Mouse (Mus musculus): ENCODE data around the gene Grap.

Gene Grap

GRCm38 (mm10) chr11:61658360-61658922 is 5.4 kb downstream of the Grap start:
- no peak for DNase-seq (ENCODE audit: low spot score)

- no peak for DNase-seq (ENCODE audit: low spot score)
Observed at GRCm38 (mm10) chr11:61659011-61659858, 6.2 kb downstream of the Grap start.

- DNase-seq (ENCODE audit: low spot score), result no peak
Observed at GRCm38 (mm10) chr11:61660001-61660400, 6.9 kb downstream of the Grap start.

- DNase-seq (ENCODE audit: low spot score), result no peak
Observed at GRCm38 (mm10) chr11:61660806-61661392, 7.8 kb downstream of the Grap start.

- DNase-seq (ENCODE audit: low spot score), result no peak
Observed at GRCm38 (mm10) chr11:61662189-61662588, 9.1 kb downstream of the Grap start.

GRCm38 (mm10) chr11:61665401-61665800 is 12.3 kb downstream of the Grap start:
- no peak for DNase-seq (ENCODE audit: low spot score)

- peak; percentile 56 for DNase-seq (ENCODE audit: low spot score)
Observed at GRCm38 (mm10) chr11:61665991-61666799, 13.1 kb downstream of the Grap start.

GRCm38 (mm10) chr11:61667248-61667647 is 14.2 kb downstream of the Grap start:
- DNase-seq (ENCODE audit: low spot score), result peak; percentile 45

GRCm38 (mm10) chr11:61667782-61668181 is 14.7 kb downstream of the Grap start:
- DNase-seq (ENCODE audit: low spot score), result no peak

- DNase-seq (ENCODE audit: low spot score), result no peak
Observed at GRCm38 (mm10) chr11:61669492-61670490, 16.7 kb downstream of the Grap start.

GRCm38 (mm10) chr11:61671781-61672383 is 18.8 kb downstream of the Grap start:
- no peak for DNase-seq (ENCODE audit: low spot score)

GRCm38 (mm10) chr11:61673686-61674085 is 20.6 kb downstream of the Grap start:
- no peak for DNase-seq (ENCODE audit: low spot score)

- DNase-seq (ENCODE audit: low spot score), result no peak
Observed at GRCm38 (mm10) chr11:61674151-61674838, 21.2 kb downstream of the Grap start.

GRCm38 (mm10) chr11:61674839-61675159 is 21.7 kb downstream of the Grap start:
- no peak for DNase-seq (ENCODE audit: low spot score)

- DNase-seq (ENCODE audit: low spot score), result no peak
Observed at GRCm38 (mm10) chr11:61675332-61675731, 22.3 kb downstream of the Grap start.

GRCm38 (mm10) chr11:61676216-61676854 is 23.3 kb downstream of the Grap start:
- DNase-seq (ENCODE audit: low spot score), result no peak

GRCm38 (mm10) chr11:61677709-61678108 is 24.6 kb downstream of the Grap start:
- DNase-seq (ENCODE audit: low spot score), result no peak

- no peak for DNase-seq (ENCODE audit: low spot score)
Observed at GRCm38 (mm10) chr11:61679091-61679866, 26.2 kb downstream of the Grap start.
